Mouse (Mus musculus): ENCODE measurements at regions not wholly inside any gene's neighbourhood (a gene's known extent, or its start where the extent isn't known, plus 50 kb on each side); places are given as distances from the start of the nearest gene placed in this dataset.

GRCm38 (mm10) chr3:132029112-132029511, 56.0 kb upstream of the Dkk2 start:
- no peak overlapping the region for H3K4me3 ChIP-seq (replicated peaks)
- H3K4me2 ChIP-seq = no peak overlapping the region
- H3K27ac ChIP-seq (replicated peaks) = no peak overlapping the region
- no peaks in the 10 kb centered on the region for H3K9me3 ChIP-seq (replicated peaks)
- ATAC-seq (ENCODE audit: low FRiP score) = no peak
- H3K27me3 ChIP-seq (replicated peaks) = no peaks in the 10 kb centered on the region
- peaks cover 3% of the 10 kb centered on the region; the same call in 1 of the 2 replicates for H3K4me1 ChIP-seq
- H3K36me3 ChIP-seq = no peaks in the 10 kb centered on the region
- 94% methylated on average over 3 of the region's 3 CpGs for WGBS
- H3K9ac ChIP-seq (replicated peaks) = no peak overlapping the region

- no peak for ATAC-seq (ENCODE audit: low FRiP score)
- Histone ChIP-seq H3K4me1 (peaks cover 3% of the 10 kb centered on the region; the same call in 1 of the 2 replicates), H3K27ac (replicated peaks) (no peak overlapping the region), H3K4me2 (no peak overlapping the region), H3K27me3 (replicated peaks) (no peaks in the 10 kb centered on the region), H3K4me3 (replicated peaks) (no peak overlapping the region), H3K9me3 (replicated peaks) (no peaks in the 10 kb centered on the region), H3K36me3 (no peaks in the 10 kb centered on the region), H3K9ac (replicated peaks) (no peak overlapping the region)
- 43% methylated on average over 5 of the region's 5 CpGs for WGBS
Observed at GRCm38 (mm10) chr3:132033078-132033713, 51.9 kb upstream of the Dkk2 start.

GRCm38 (mm10) chr3:132035176-132035575, 49.9 kb upstream of the Dkk2 start:
- Histone ChIP-seq H3K4me1 (peaks cover 3% of the 10 kb centered on the region; the same call in 1 of the 2 replicates), H3K9me3 (replicated peaks) (no peaks in the 10 kb centered on the region), H3K4me3 (replicated peaks) (no peak overlapping the region), H3K9ac (replicated peaks) (no peak overlapping the region), H3K36me3 (no peaks in the 10 kb centered on the region), H3K4me2 (no peak overlapping the region), H3K27ac (replicated peaks) (no peak overlapping the region), H3K27me3 (replicated peaks) (no peaks in the 10 kb centered on the region)
- ATAC-seq (ENCODE audit: low FRiP score) = no peak
- 88% methylated on average over 2 of the region's 2 CpGs for WGBS
